Mouse (Mus musculus) gastrocnemius, adult 8-10 months (tissue): Measurements from ENCODE around the gene C87499. TPM values are rescaled to one million over a fixed set of nuclear protein-coding genes. Genes with fewer than 3 reads are reported as not detected.
A peak's percentile ranks its signal among the peaks of the same experiment; 100 is the strongest.

Source experiments
- DNase-seq, 2 experiments: peaks; one replicate each; pipeline ENCODE4 v3.0.0; 2022; ENCODE audit warnings: low spot score in 2 of 2
- total RNA-seq, 4 experiments: library from RNA; stranded (reverse); gene quantifications; 2 replicates each; pipeline ENCODE4 v1.2.4; 2022

The C87499 gene
- not detected for total RNA-seq

DNA sequence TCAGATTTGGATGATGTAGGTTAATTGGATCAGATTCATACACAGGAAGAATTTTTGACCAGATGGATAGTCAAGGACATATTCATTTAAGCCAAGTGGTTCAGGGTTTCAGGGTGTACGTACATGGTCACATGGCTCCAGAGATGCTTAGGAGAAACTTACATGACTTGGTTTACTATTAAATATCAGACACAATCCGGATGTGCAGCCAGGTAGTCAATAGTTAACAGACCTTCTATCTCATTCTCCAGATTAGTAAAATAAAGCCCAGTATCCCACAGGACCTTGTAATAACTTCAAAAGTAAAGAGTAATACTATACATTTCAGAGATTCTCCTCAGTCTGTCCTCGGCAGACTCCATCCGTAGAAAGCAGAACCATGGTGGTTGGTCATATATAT, at the start of gene C87499:
Gene C87499, minus strand, starts transcription at position 101 of the 400 bp plus-strand sequence.
- DNase-seq = no peak

GRCm38 (mm10) chr4:88683812-88684211, 49.6 kb upstream of the C87499 start, which contains the start of gene Ifna2:
TSS of gene Ifna2 (minus strand) at chr4:88683912.
- DNase-seq = no peak

DNA sequence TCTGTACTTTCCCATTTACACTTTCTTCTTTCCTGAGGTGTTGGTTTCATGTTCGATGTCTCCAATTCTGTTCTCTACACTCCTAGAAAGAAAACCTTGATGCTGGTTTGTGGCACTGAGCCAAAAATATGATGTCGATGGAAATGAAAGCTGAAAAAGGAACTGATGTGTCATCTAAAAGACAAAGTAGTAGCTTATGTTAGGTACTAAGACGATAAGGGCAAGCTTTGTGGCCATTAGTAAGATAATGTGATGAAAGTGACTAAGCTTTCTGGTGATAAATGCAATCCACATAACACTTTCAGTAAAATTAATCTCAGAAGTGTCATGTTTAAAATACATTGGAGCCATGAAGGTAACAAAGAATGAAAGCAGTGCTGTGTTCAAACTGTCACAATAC, 47.1 kb upstream of the C87499 start:
- no peak for DNase-seq

DNA sequence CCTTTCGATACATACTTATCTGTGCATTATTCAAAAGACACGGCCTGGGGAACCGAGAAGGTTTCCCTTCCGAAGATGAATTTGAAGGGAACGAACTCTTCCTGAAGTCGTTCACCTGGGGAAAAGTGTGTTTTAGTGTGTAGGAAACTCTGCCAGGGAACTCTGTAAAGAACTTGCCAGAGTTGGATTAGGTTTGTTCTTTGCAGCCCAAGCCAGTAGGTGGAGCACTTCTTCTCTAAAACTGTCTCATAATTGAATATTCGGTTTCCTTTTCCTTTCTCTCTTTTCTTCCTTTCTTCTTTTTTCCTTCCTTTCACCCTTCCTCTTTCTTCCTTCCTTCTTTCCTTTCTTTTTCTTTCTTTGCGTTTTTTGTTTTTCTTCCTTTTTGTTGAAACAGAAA, 46.2 kb upstream of the C87499 start:
- no peak for DNase-seq

DNA sequence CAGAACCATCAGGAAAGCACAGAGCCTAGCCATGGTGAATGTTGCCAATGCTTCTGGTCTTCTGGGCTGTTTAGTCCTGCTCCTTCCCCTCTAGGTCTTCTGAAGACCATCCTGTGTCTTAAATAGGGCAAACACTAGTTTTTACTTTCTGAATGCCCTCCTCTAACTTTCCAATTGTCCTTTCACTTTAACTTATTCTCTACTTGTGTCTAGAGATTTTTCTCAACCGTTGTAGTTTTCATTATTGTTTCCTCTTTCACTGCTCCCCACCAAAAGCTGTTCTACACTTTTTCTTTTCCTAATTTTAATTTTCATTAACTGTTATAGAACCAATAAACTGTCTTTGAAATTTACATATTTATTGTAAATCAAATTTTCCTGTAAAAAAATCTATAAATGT, 42.6 kb upstream of the C87499 start, which contains the start of gene Ifna16:
Gene Ifna16, minus strand, starts transcription at position 101 of the 400 bp plus-strand sequence.
- no peak for DNase-seq

DNA sequence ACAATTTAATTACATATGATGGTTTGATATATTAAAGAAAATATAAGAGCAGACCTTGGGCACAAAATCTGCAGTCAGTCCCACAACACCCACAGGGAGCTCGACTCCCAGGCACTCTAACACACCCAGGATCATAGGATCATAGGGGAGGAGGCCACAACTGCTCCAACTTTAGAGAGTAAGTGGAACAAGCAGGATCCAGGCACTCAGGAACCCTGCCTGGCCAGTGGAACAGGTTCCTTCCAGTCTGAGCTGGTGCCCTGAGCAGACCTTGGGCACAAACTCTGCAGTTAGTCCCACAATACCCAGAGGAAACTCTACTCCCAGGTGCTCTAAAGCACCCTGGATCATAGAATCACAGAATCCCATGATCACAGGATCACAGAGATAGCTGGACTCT, 21.2 kb upstream of the C87499 start:
- no peak for DNase-seq

GRCm38 (mm10) chr4:88653644-88654043, 19.4 kb upstream of the C87499 start:
- DNase-seq = no peak

- DNase-seq = no peak
Observed at GRCm38 (mm10) chr4:88644359-88644758, 10.1 kb upstream of the C87499 start, which contains the start of gene Ifna13. TSS of gene Ifna13 (minus strand) at chr4:88644459.

GRCm38 (mm10) chr4:88642526-88642925, 8.3 kb upstream of the C87499 start:
- DNase-seq = no peak

DNA sequence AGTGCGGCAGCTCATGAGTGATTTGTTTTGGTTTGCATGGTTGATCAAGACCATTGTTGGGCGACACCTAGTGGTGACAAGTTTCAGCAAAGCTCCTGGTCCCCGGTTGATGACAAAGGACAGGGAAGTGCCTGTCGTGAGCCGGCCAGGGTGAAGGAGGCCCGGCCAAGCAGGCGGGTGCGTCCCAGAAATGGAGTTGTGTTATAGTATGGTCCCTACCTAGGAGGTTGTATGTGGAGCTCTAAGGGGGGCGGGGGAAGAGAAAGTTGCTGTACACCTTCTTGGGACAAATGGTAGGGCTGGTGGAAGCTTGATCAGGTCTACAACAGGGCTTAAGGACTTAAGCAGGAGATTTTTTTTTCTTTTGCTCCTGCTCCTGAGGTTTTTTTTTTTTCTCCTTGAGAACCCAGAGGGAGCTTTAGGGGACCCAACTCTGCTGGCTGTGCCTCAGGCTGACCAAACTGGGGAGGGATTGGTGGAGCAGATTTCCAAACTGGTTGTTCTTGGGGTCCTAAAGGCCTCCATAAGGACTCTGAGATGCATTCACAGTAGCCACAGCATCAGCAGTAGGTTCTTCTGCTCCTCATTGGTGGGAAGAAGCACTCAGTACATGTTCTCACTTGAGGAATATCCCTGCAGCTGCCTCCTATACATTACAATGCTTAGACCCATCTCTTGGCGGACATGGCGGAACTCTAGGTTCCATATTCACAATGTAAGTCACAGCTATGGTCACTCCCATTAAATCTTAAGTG, 7.0 kb upstream of the C87499 start:
- DNase-seq = peak; percentile 65 to 70

DNA sequence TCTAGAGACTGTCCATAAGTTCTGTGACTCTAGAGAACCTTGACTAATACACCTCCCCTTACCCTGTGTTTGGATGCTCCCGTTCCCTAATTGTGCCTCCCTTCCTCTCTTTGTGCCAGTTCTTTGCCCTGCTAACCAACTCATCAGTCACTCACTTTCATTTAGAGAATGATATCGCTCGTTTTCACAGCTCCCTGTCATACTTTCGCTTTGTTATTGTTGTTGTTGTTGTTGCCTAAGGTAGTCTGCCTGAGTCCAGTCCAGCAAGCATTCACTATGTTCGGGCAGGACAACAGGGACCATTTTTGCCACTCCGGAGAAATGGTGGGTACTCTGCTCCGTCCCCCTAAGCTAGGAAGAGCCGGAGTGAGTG, 6.5 kb upstream of the C87499 start:
- DNase-seq = no peak

GRCm38 (mm10) chr4:88603276-88603675, 30.9 kb downstream of the C87499 start, which contains the start of gene Ifna12:
TSS of gene Ifna12 (minus strand) at chr4:88603376.
- no peak for DNase-seq

DNA sequence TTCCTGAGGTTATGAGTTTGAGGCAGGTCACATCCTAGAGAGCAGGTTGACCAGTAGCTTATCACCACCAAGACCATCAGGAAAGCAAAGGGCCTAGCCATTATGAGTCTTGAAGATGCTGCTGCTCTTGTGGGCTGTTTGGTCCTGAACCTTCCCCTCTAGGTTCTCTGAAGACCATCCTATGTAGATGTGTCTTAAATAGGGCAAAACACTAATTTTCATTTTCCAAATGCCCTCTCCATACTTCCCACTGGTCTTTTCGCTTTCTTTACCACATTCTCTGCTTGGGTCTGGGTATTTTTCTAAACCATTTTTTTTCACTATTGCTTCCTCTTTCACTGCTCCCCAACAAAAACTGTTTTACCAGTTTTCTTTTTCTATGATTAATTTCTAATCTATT, 41.9 kb downstream of the C87499 start, which contains the start of gene Ifna9:
Gene Ifna9, minus strand, starts transcription at position 101 of the 400 bp plus-strand sequence.
- no peak for DNase-seq

Other genes with a start within 250 kb of the C87499 start
- gene Hacd4, start 195.5 kb downstream of the C87499 start, total RNA-seq = 1 to 10 TPM in 1 of 4 experiments, under 1 TPM in 3; 0.24 to 1.5 (median 0.87) TPM
- not detected for gene Ifnb1, start 111.6 kb downstream of the C87499 start, total RNA-seq
- not detected for gene Ifna15, start 76.2 kb downstream of the C87499 start, total RNA-seq
- gene Ifna14, start 62.6 kb downstream of the C87499 start, total RNA-seq = not detected
- not detected for gene Ifna9, start 42.0 kb downstream of the C87499 start, total RNA-seq
- gene Ifna12, start 31.0 kb downstream of the C87499 start, total RNA-seq = not detected
- not detected for gene Ifna13, start 10.0 kb upstream of the C87499 start, total RNA-seq
- gene Ifna16, start 42.5 kb upstream of the C87499 start, total RNA-seq = not detected
- gene Ifna2, start 49.5 kb upstream of the C87499 start, total RNA-seq = not detected
- gene Ifnab, start 56.9 kb upstream of the C87499 start, total RNA-seq = not detected
- under 1 TPM in 3 of 4 experiments, not detected in 1; 0.24 to 0.51 (median 0.38) TPM for gene Gm26566, start 87.4 kb upstream of the C87499 start, total RNA-seq
- gene Klhl9, start 88.1 kb upstream of the C87499 start, total RNA-seq = 10 to 100 TPM; 54.5 to 64.5 (median 57.9) TPM
- gene Gm13271, start 120.5 kb upstream of the C87499 start, total RNA-seq = not detected
- not detected for gene Gm13283, start 125.7 kb upstream of the C87499 start, total RNA-seq
- not detected for gene Gm13290, start 139.4 kb upstream of the C87499 start, total RNA-seq
- gene Gm13289, start 142.5 kb upstream of the C87499 start, total RNA-seq = not detected
- gene Gm13272, start 145.4 kb upstream of the C87499 start, total RNA-seq = not detected
- not detected for gene Ifnz, start 147.7 kb upstream of the C87499 start, total RNA-seq
- not detected for gene Gm13276, start 151.3 kb upstream of the C87499 start, total RNA-seq
- gene Gm13277, start 154.2 kb upstream of the C87499 start, total RNA-seq = not detected
- gene Gm13278, start 157.1 kb upstream of the C87499 start, total RNA-seq = not detected
- gene Gm13275, start 160.1 kb upstream of the C87499 start, total RNA-seq = not detected
- gene Gm13279, start 163.0 kb upstream of the C87499 start, total RNA-seq = not detected
- not detected for gene Gm13285, start 165.3 kb upstream of the C87499 start, total RNA-seq
- not detected for gene Gm13287, start 168.8 kb upstream of the C87499 start, total RNA-seq
- not detected for gene Gm13288, start 171.1 kb upstream of the C87499 start, total RNA-seq
- not detected for gene Ifna7, start 181.8 kb upstream of the C87499 start, total RNA-seq
- not detected for gene Ifna11, start 185.5 kb upstream of the C87499 start, total RNA-seq
- not detected for gene Ifna6, start 193.0 kb upstream of the C87499 start, total RNA-seq
- gene Ifna5, start 201.1 kb upstream of the C87499 start, total RNA-seq = not detected
- gene Ifna4, start 207.4 kb upstream of the C87499 start, total RNA-seq = not detected
- gene Ifna1, start 215.7 kb upstream of the C87499 start, total RNA-seq = not detected
- gene Ifne, start 245.8 kb upstream of the C87499 start, total RNA-seq = not detected